Mouse (Mus musculus): ENCODE measurements around the gene Cmss1.

Cmss1 gene

GRCm38 (mm10) chr16:57509099-57509498 is 97.6 kb downstream of the Cmss1 start:
- no peak for DNase-seq

- DNase-seq = no peak
These were observed 98.3 kb downstream of the Cmss1 start for GRCm38 (mm10) chr16:57508351-57508750.

- peak; percentile 67 for DNase-seq
These were observed 100.5 kb downstream of the Cmss1 start for GRCm38 (mm10) chr16:57506133-57506532.

- no peak for DNase-seq
These were observed 101.9 kb downstream of the Cmss1 start for GRCm38 (mm10) chr16:57504728-57505127.

- no peak for DNase-seq
These were observed 103.9 kb downstream of the Cmss1 start for GRCm38 (mm10) chr16:57502761-57503160.

- DNase-seq = peak; percentile 44
These were observed 104.4 kb downstream of the Cmss1 start for GRCm38 (mm10) chr16:57502230-57502629.

- DNase-seq = peak; percentile 18
These were observed 105.8 kb downstream of the Cmss1 start for GRCm38 (mm10) chr16:57500851-57501250.

- no peak for DNase-seq
These were observed 110.1 kb downstream of the Cmss1 start for GRCm38 (mm10) chr16:57496437-57497173.

- no peak for DNase-seq
These were observed 111.0 kb downstream of the Cmss1 start for GRCm38 (mm10) chr16:57495476-57496203.

GRCm38 (mm10) chr16:57491853-57492252 is 114.8 kb downstream of the Cmss1 start:
- DNase-seq = no peak

- no peak for DNase-seq
These were observed 116.0 kb downstream of the Cmss1 start for GRCm38 (mm10) chr16:57490691-57491090.

GRCm38 (mm10) chr16:57488661-57489060 is 118.0 kb downstream of the Cmss1 start:
- no peak for DNase-seq

GRCm38 (mm10) chr16:57486266-57486665 is 120.4 kb downstream of the Cmss1 start:
- DNase-seq = no peak

GRCm38 (mm10) chr16:57485265-57485664 is 121.4 kb downstream of the Cmss1 start:
- peak; percentile 54 for DNase-seq

- DNase-seq = no peak
These were observed 122.4 kb downstream of the Cmss1 start for GRCm38 (mm10) chr16:57484043-57484795.

GRCm38 (mm10) chr16:57483503-57483902 is 123.2 kb downstream of the Cmss1 start:
- no peak for DNase-seq

GRCm38 (mm10) chr16:57482911-57483310 is 123.8 kb downstream of the Cmss1 start:
- no peak for DNase-seq

- DNase-seq = no peak
These were observed 124.4 kb downstream of the Cmss1 start for GRCm38 (mm10) chr16:57482264-57482663.

- DNase-seq = no peak
These were observed 126.9 kb downstream of the Cmss1 start for GRCm38 (mm10) chr16:57479776-57480175.

GRCm38 (mm10) chr16:57478451-57478850 is 128.2 kb downstream of the Cmss1 start:
- DNase-seq = no peak

- no peak for DNase-seq
These were observed 133.1 kb downstream of the Cmss1 start for GRCm38 (mm10) chr16:57473415-57474085.

GRCm38 (mm10) chr16:57471071-57471470 is 135.6 kb downstream of the Cmss1 start:
- no peak for DNase-seq

- no peak for DNase-seq
These were observed 136.3 kb downstream of the Cmss1 start for GRCm38 (mm10) chr16:57470286-57470830.

Measured in lung, postnatal 36 days (tissue).